Comparison of ENCODE assay signal across 16 mouse cellular contexts in genomic region chr6:116845990-116846862, GRCm38 (mm10).
DNase-seq lines count a peak whose midpoint lies in the region; ATAC-seq and TF ChIP-seq lines count a peak whose summit lies in the region.
"Had no signal": no experiment of that assay in that cellular context is flagged by ENCODE, and none has a peak within 500 bp of the region (broad histone marks: within the 10 kb centered on the region; RNA-seq: fewer than 3 reads in every experiment).

No protein-coding gene starts in this region.

- no peak overlapping the region for H3K27ac ChIP-seq in embryonic facial prominence, embryonic 14.5 days (replicated peaks; ENCODE audit: low read depth, low read length)
- H3K27ac ChIP-seq in embryonic facial prominence, embryonic 10.5 days (replicated peaks) = no peak overlapping the region
- H3K27ac ChIP-seq in intestine, embryonic 14.5 days (ENCODE audit: low read depth) = no peak overlapping the region; the same call in 1 of the 2 replicates
- H3K27ac ChIP-seq in intestine, postnatal 0 days (ENCODE audit: low read depth, low read length) = no peak overlapping the region
- no peak overlapping the region for H3K27ac ChIP-seq in liver, embryonic 11.5 days (ENCODE audit: low read depth, low read length)
- H3K27ac ChIP-seq: hindbrain, postnatal 0 days; liver, embryonic 14.5 days; midbrain, embryonic 10.5 days had no signal

- DNase-seq in embryonic facial prominence, embryonic 14.5 days (ENCODE audit: low spot score) = peak; percentile 3
- DNase-seq in embryonic facial prominence, embryonic 10.5 days (ENCODE audit: low spot score) = no peak
- DNase-seq in intestine, embryonic 14.5 days (ENCODE audit: low spot score) = no peak
- peak; percentile 26 for DNase-seq in left cerebral cortex, adult 11 months (ENCODE audit: low spot score)
- no peak for DNase-seq in left cerebral cortex, adult 8-10 months (ENCODE audit: low spot score in 2 of 2)
- DNase-seq in layer of hippocampus, adult 9-11 months = peak; percentile 69
- DNase-seq in liver, embryonic 11.5 days (ENCODE audit: low spot score) = no peak
- DNase-seq: adrenal gland, postnatal 36 days; cerebellum, postnatal 10 days; gastrocnemius, postnatal 10 days; heart, postnatal 14 days had no signal

- H3K4me3 ChIP-seq in embryonic facial prominence, embryonic 14.5 days (ENCODE audit: low read depth, low read length) = no peak overlapping the region
- no peak overlapping the region for H3K4me3 ChIP-seq in embryonic facial prominence, embryonic 10.5 days
- no peak overlapping the region for H3K4me3 ChIP-seq in intestine, embryonic 14.5 days (ENCODE audit: low read depth, low read length)
- no peak overlapping the region for H3K4me3 ChIP-seq in intestine, postnatal 0 days (ENCODE audit: low read depth, low read length)
- H3K4me3 ChIP-seq in liver, embryonic 11.5 days (ENCODE audit: low read depth, low read length) = no peak overlapping the region
- H3K4me3 ChIP-seq: midbrain, embryonic 10.5 days had no signal

- no peak for TF ChIP-seq CTCF in intestine, postnatal 0 days (IDR thresholded peaks at IDR 0.05; ENCODE audit: low read depth)

- no peaks in the 10 kb centered on the region for H3K27me3 ChIP-seq in embryonic facial prominence, embryonic 14.5 days (replicated peaks; ENCODE audit: control insufficient read depth, insufficient read depth, low read length)
- H3K27me3 ChIP-seq in embryonic facial prominence, embryonic 10.5 days (replicated peaks; ENCODE audit: low read depth, poor library complexity, severe bottlenecking) = no peaks in the 10 kb centered on the region
- no peaks in the 10 kb centered on the region for H3K27me3 ChIP-seq in intestine, embryonic 14.5 days (replicated peaks; ENCODE audit: control insufficient read depth, insufficient read depth, low read length)
- no peaks in the 10 kb centered on the region for H3K27me3 ChIP-seq in intestine, postnatal 0 days (replicated peaks; ENCODE audit: control insufficient read depth, insufficient read depth, low read length)
- H3K27me3 ChIP-seq in liver, embryonic 11.5 days (replicated peaks; ENCODE audit: control insufficient read depth, insufficient read depth, low read length) = no peaks in the 10 kb centered on the region

- ATAC-seq in embryonic facial prominence, embryonic 14.5 days (ENCODE audit: low read depth) = no peak
- ATAC-seq in intestine, embryonic 14.5 days (replicated peaks; ENCODE audit: low FRiP score, low TSS enrichment, low read depth) = peak; percentile 47; the same call in 1 of the 2 replicates
- no peak for ATAC-seq in intestine, postnatal 0 days
- ATAC-seq in liver, embryonic 11.5 days (replicated peaks; ENCODE audit: low FRiP score) = no peak
- ATAC-seq: forebrain, embryonic 16.5 days; hindbrain, postnatal 0 days had no signal

- no peaks in the 10 kb centered on the region for H3K36me3 ChIP-seq in embryonic facial prominence, embryonic 14.5 days (ENCODE audit: control insufficient read depth, insufficient read depth, low read length)
- H3K36me3 ChIP-seq in embryonic facial prominence, embryonic 10.5 days (replicated peaks) = no peaks in the 10 kb centered on the region
- no peaks in the 10 kb centered on the region for H3K36me3 ChIP-seq in intestine, embryonic 14.5 days (ENCODE audit: control insufficient read depth, insufficient read depth, low read length)
- H3K36me3 ChIP-seq in intestine, postnatal 0 days (ENCODE audit: control insufficient read depth, insufficient read depth) = no peaks in the 10 kb centered on the region
- no peaks in the 10 kb centered on the region for H3K36me3 ChIP-seq in liver, embryonic 11.5 days (ENCODE audit: control insufficient read depth, insufficient read depth, low read length)
- H3K36me3 ChIP-seq: midbrain, embryonic 10.5 days had no signal

- WGBS in embryonic facial prominence, embryonic 14.5 days = 79% methylated on average over 11 of the region's 11 CpGs
- WGBS in embryonic facial prominence, embryonic 10.5 days = 87% methylated on average over 11 of the region's 11 CpGs
- 60% methylated on average over 11 of the region's 11 CpGs for WGBS in intestine, embryonic 14.5 days
- WGBS in intestine, postnatal 0 days = 57% methylated on average over 11 of the region's 11 CpGs
- WGBS in liver, embryonic 11.5 days = 68% methylated on average over 11 of the region's 11 CpGs

- H3K9me3 ChIP-seq in embryonic facial prominence, embryonic 14.5 days (ENCODE audit: control insufficient read depth, low read length) = no peaks in the 10 kb centered on the region
- H3K9me3 ChIP-seq in embryonic facial prominence, embryonic 10.5 days = no peaks in the 10 kb centered on the region
- no peaks in the 10 kb centered on the region for H3K9me3 ChIP-seq in intestine, embryonic 14.5 days (ENCODE audit: control insufficient read depth, low read length)
- H3K9me3 ChIP-seq in intestine, postnatal 0 days (ENCODE audit: control insufficient read depth) = no peaks in the 10 kb centered on the region
- no peaks in the 10 kb centered on the region for H3K9me3 ChIP-seq in liver, embryonic 11.5 days (ENCODE audit: control insufficient read depth, low read length)
- H3K9me3 ChIP-seq: midbrain, embryonic 10.5 days had no signal

- no peak overlapping the region for H3K4me2 ChIP-seq in embryonic facial prominence, embryonic 14.5 days (ENCODE audit: low read depth, low read length)
- no peak overlapping the region for H3K4me2 ChIP-seq in intestine, embryonic 14.5 days (ENCODE audit: low read length)
- H3K4me2 ChIP-seq in intestine, postnatal 0 days (replicated peaks; ENCODE audit: low read depth) = no peak overlapping the region
- no peak overlapping the region for H3K4me2 ChIP-seq in liver, embryonic 11.5 days

- no peak overlapping the region for H3K9ac ChIP-seq in embryonic facial prominence, embryonic 14.5 days (ENCODE audit: low read depth, low read length)
- H3K9ac ChIP-seq in intestine, embryonic 14.5 days (ENCODE audit: low read length) = no peak overlapping the region
- no peak overlapping the region for H3K9ac ChIP-seq in intestine, postnatal 0 days (ENCODE audit: low read depth, low read length)
- H3K9ac ChIP-seq in liver, embryonic 11.5 days (ENCODE audit: low read depth, low read length) = no peak overlapping the region
- H3K9ac ChIP-seq: liver, embryonic 14.5 days had no signal

- H3K4me1 ChIP-seq in embryonic facial prominence, embryonic 14.5 days (ENCODE audit: control insufficient read depth, insufficient read depth, low read length) = no peaks in the 10 kb centered on the region
- no peaks in the 10 kb centered on the region for H3K4me1 ChIP-seq in embryonic facial prominence, embryonic 10.5 days
- H3K4me1 ChIP-seq in intestine, embryonic 14.5 days (replicated peaks; ENCODE audit: control insufficient read depth, insufficient read depth, low read length) = no peaks in the 10 kb centered on the region
- no peaks in the 10 kb centered on the region for H3K4me1 ChIP-seq in intestine, postnatal 0 days (replicated peaks; ENCODE audit: control insufficient read depth, insufficient read depth, low read length)
- H3K4me1 ChIP-seq in liver, embryonic 11.5 days (replicated peaks; ENCODE audit: control insufficient read depth, insufficient read depth, low read length) = no peaks in the 10 kb centered on the region
- H3K4me1 ChIP-seq: midbrain, embryonic 10.5 days had no signal

Comparison
In these comparisons a context has a peak if more than half of its experiments do, and no peak if none do; other contexts are left out.
1. DNase-seq: peak in embryonic facial prominence, embryonic 14.5 days (single experiment), left cerebral cortex, adult 11 months (single experiment) and layer of hippocampus, adult 9-11 months (single experiment); none in embryonic facial prominence, embryonic 10.5 days (single experiment), intestine, embryonic 14.5 days (single experiment), left cerebral cortex, adult 8-10 months (0 of 2) and liver, embryonic 11.5 days (single experiment).